Mouse (Mus musculus) kidney, adult 11 months (tissue): Measurements from ENCODE around the gene Rhcg.

ENCODE experiments used
- DNase-seq: peaks from one replicate; pipeline ENCODE4 v3.0.0; 2022

Gene Rhcg

GRCm38 (mm10) chr7:79594854-79595253 lies 22.6 kb downstream of the Rhcg start:
- DNase-seq, result peak; percentile 36

- DNase-seq, result no peak
Measured at GRCm38 (mm10) chr7:79591812-79592731, 25.4 kb downstream of the Rhcg start.

DNA sequence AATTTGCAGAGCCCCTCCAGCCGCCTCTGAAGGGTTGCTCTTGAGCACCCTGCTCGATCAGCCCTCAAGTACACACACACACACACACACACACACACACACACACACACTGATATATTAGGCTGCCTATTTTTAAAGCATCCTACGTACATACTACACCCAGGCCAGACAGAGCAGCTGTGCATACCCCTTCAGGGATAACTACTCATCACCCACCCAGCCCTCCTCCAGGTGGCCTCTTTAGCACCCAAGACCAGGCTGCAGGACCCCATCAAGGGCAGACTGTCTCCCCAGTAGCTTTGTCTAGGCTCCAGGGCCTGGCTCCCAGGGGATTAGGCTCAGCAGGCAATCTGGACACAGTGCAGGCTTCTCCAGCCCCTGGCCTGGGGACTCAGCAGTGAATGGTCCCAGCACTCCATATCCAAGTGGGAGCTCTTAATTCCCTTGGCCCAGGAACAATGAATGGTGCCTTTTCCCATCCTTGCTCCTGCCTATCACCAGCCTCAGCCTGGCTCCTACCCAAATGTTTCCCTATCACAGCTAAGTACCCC lies 26.8 kb downstream of the Rhcg start:
- DNase-seq, result no peak

- DNase-seq, result no peak
Measured at GRCm38 (mm10) chr7:79589763-79590559, 27.5 kb downstream of the Rhcg start.

- no peak for DNase-seq
Measured at GRCm38 (mm10) chr7:79588284-79588683, 29.2 kb downstream of the Rhcg start.

GRCm38 (mm10) chr7:79578851-79579241 lies 38.6 kb downstream of the Rhcg start:
- DNase-seq, result no peak

- no peak for DNase-seq
Measured at GRCm38 (mm10) chr7:79577931-79578850, 39.3 kb downstream of the Rhcg start.

GRCm38 (mm10) chr7:79577096-79577874 lies 40.2 kb downstream of the Rhcg start:
- DNase-seq, result no peak

DNA sequence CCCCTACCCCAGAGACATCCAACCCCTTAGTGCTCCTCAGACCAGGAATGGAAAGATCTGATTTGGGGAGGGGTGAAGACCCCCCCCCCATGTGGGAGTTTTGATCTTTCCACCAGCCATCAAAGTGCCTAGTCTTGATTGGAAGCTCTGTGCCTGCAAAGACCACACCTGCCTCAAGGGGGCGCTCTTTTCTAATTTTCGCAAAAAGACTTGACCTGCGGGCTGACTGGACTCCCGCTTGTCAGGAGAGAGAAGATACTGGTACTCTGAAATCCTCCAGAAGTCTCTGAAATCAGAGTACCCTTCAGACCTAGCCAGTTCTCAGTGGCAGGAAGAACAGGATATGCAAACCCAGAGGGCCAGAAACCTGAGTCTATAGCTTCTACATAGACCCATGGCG lies 40.8 kb downstream of the Rhcg start:
- DNase-seq, result no peak

- no peak for DNase-seq
Measured at GRCm38 (mm10) chr7:79572191-79572818, 45.2 kb downstream of the Rhcg start.

- DNase-seq, result no peak
Measured at GRCm38 (mm10) chr7:79568937-79569535, 48.4 kb downstream of the Rhcg start.

- DNase-seq, result no peak
Measured at GRCm38 (mm10) chr7:79568212-79568611, 49.2 kb downstream of the Rhcg start.

GRCm38 (mm10) chr7:79563675-79564074 lies 53.8 kb downstream of the Rhcg start:
- DNase-seq, result no peak

DNA sequence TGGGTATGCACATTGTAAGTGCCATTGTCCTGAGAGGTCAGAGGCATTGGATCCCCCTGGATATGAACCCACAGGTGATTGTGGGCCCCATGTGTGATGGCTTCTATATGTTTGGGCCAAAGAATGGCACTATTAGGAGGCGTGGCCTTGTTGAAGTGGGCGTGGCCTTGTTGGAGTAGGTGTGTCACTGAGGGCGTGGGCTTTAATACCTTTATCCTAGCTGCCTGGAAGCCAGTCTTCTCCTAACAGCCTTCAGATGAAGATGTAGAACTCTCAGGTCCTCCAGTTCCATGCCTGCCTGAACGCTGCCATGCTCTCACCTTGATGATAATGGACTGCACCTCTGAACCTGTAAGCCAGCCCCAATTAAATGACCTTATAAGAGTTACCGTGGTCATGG lies 55.1 kb downstream of the Rhcg start:
- no peak for DNase-seq

DNA sequence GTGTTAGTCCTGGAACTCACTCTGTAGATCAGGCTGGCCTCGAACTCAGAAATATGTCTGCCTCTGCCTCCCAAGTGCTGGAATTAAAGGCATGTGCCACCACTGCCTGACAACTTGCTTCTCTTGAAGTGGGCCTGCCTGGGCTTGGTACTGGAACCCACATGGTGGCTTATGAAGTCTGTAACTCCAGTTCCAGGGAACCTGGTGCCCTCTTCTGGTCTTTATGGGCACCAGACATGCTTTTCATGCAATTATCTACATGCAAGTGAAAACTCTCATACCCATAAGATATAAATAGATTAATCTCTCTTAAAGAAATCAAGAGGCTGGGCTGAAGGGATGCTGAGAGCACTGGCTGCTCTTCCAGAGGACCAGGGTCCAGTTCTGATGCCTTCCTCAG lies 58.8 kb downstream of the Rhcg start:
- DNase-seq, result no peak

DNA sequence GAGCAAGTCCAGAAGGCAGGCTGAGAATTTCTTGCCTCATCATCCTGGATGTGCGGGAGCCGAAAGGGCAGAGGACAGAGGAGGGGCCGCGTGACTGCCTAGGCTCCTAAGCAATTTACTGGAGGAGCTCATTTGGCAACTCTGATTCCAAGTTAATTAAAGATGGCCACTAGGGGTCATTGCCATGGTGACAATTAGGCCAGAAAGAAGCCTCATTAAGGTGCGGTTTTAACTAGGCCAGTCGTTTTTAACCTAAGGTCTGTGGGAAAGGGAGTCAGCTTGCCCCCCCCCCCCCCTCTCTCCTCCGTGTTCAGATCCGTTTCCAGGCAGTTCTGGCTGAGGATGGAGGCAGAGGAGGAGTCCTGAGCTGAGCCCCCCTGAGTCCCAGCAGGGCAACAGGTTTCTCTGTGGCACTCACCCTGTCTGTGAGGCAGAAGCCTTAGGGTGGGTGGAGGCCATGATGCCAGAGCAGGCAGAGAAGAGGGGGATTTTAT lies 59.7 kb downstream of the Rhcg start:
- DNase-seq, result no peak

GRCm38 (mm10) chr7:79555368-79556034 lies 62.0 kb downstream of the Rhcg start:
- DNase-seq, result no peak

DNA sequence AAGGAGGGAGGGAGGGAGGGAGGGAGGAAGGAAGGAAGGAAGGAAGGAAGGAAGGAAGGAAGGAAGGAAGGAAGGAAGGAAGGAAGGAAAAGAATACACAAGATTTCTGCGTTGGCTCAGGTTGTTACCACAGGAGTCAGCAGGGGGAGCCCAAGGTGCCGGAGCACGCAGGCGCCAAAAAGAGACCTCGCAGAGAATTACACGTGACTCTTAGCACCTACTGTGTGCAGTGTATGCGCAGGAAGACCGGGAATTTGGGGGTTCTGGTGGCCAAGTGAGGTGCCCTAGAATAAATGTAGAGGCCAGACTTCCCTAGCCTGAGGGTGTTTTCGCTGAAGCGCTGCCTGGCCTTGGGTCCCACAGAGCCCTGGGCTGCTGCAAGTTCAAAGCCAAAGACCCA lies 64.8 kb downstream of the Rhcg start:
- no peak for DNase-seq

GRCm38 (mm10) chr7:79548893-79549555 lies 68.4 kb downstream of the Rhcg start:
- DNase-seq, result no peak
